Mouse (Mus musculus) intestine, postnatal 0 days (tissue): ENCODE data around the gene Aurkb. TPM values are rescaled to one million over a fixed set of nuclear protein-coding genes. Genes with fewer than 3 reads are reported as not detected.
"Not testable (repeated sequence)": the region's sequence is repeated elsewhere in the genome, so short reads cannot be mapped to it uniquely, and the experiment has no call there.

Source experiments
- ATAC-seq: fragments of 200-750 bp; cut with Nextera tagmentation; 2 replicates; pipeline ENCODE4 v1.8.0; 2017; ENCODE audit warnings: mild to moderate bottlenecking, moderate TSS enrichment, moderate library complexity
- H3K27ac ChIP-seq: fragments of 300-500 bp; sonication (generic); 2 replicates; pipeline ENCODE4 v1.5.1; 2014; ENCODE audit warnings: mild to moderate bottlenecking, low read depth, low read length, moderate library complexity
- H3K27me3 ChIP-seq: fragments of 300-500 bp; sonication (generic); replicated peaks from 2 replicates; pipeline ENCODE4 v1.6.1; 2014; ENCODE audit warnings: low read length, mixed read lengths; ENCODE audit not compliant: control insufficient read depth, insufficient read depth
- H3K36me3 ChIP-seq: fragments of 300-500 bp; sonication (generic); 2 replicates; pipeline ENCODE4 v1.6.1; 2014; ENCODE audit warnings: mild to moderate bottlenecking, moderate library complexity; ENCODE audit not compliant: control insufficient read depth, insufficient read depth
- H3K4me1 ChIP-seq: fragments of 300-500 bp; sonication (generic); replicated peaks from 2 replicates; pipeline ENCODE4 v1.6.1; 2014; ENCODE audit warnings: antibody characterized with exemption, low read length, mixed read lengths; ENCODE audit not compliant: control insufficient read depth, insufficient read depth
- H3K4me2 ChIP-seq: fragments of 300-500 bp; sonication (generic); replicated peaks from 2 replicates; pipeline ENCODE4 v1.6.1; 2014; ENCODE audit warnings: low read depth, mild to moderate bottlenecking, moderate library complexity
- H3K4me3 ChIP-seq: fragments of 300-500 bp; sonication (generic); 2 replicates; pipeline ENCODE4 v1.5.1; 2014; ENCODE audit warnings: low read depth, low read length
- H3K9ac ChIP-seq: fragments of 300-500 bp; sonication (generic); 2 replicates; pipeline ENCODE4 v1.6.1; 2014; ENCODE audit warnings: mild to moderate bottlenecking, low read depth, low read length
- H3K9me3 ChIP-seq: fragments of 300-500 bp; sonication (generic); 2 replicates; pipeline ENCODE4 v1.6.1; 2016; ENCODE audit warnings: mixed run types; ENCODE audit not compliant: control insufficient read depth
- CTCF ChIP-seq: sonication (generic); IDR thresholded peaks from 2 replicates; pipeline ENCODE4 v1.5.1; 2016; ENCODE audit warnings: low read depth, mild to moderate bottlenecking, control low read depth, antibody characterized with exemption, moderate library complexity
- WGBS: fragments of 180-500 bp; shearing (Covaris S2); extraction: QIAGEN DNeasy Blood & Tissue Kit; methylation state at CpG from one replicate; pipeline ENCODE4 v1.1.7; 2014; 5-methylcytosine and 5-hydroxymethylcytosine counted together
- polyA plus RNA-seq: library from polyadenylated mRNA; unstranded; fragments of >200 nt; fragmentation: Nextera tagmentation; extraction: Ambion mirVana; gene quantifications from 2 replicates; pipeline ENCODE4 v1.2.1, GENCODE M21; 2015

The Aurkb gene
- polyA plus RNA-seq, 1 experiment from 2014 or later = 24.3 TPM

DNA sequence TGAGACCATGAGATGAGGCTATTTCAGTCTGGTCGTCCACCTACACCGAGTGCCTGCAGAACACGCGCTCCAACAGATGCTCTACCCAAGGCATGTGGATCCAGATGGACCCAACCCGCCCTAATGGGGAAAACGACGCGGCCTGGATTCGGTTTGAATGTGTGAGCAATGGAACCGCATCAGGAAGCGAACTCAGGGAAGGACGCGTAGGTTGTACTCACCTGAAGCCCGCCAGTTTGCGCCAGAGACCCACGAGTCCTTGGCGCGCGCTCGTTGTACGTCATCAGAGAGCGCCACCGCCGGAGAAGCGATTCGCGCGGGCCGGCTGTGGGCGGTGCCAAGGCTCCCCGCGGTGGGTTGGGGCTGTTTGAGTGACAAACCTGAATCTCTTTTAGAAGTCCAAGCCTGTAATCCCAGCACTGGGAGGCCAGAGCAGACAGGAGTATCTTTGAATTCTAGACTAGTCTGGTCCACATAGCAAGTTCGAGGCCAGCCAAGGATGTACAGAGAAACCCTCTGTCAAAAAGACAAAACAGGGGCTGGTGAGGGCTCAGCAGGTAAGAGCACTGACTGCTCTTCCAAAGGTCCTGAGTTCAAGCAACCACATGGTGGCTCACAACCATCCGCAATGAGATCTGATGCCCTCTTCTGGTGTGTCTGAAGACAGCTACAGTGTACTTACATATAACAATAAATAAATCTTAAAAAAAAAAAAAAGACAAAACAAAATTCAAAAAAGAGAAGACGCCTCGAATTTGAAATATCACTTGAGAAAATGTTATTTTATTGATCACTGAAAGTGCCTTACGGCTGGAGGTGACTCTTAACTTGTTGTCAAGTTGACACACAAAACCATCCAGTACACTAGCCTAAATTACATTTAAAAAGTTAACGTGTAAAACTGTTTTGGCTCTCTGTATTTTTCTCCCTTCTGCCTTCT is 37.0 kb upstream of the Aurkb start, which contains the start of gene Pfas:
TSS of gene Pfas (minus strand) at position 279 of the 940 bp plus-strand sequence.
- TF ChIP-seq CTCF = peak; percentile 18; the same call in 1 of the 2 replicates

DNA sequence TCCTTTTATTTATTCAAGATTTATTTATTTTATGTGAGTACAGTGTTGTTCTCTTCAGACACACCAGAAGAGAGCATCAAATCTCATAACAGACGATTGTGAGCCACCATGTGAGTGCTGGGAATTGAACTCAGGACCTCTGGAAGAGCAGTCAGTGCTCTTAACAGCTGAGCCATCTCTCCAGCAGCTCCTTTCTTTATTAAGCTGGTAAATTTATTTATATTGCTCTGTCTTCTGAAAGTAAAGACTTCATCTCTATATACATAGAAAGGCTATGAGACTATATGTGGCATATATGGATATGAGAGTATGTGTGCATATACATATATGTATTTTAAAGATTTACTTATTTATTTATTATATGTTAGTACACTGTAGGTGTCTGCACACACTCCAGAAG is 35.9 kb upstream of the Aurkb start:
- Histone ChIP-seq H3K9me3 (no peaks in the 10 kb centered on the region), H3K27me3 (no peaks in the 10 kb centered on the region), H3K4me2 (no peak overlapping the region), H3K4me3 (no peak overlapping the region), H3K27ac (no peak overlapping the region), H3K4me1 (peaks cover 2% of the 10 kb centered on the region; the same call in 1 of the 2 replicates), H3K9ac (no peak overlapping the region), H3K36me3 (no peaks in the 10 kb centered on the region)
- TF ChIP-seq CTCF = no peak
- 95% methylated on average over 1 of the region's 1 CpGs for WGBS
- no peak for ATAC-seq

More for the DNA sequence above, 37.0 kb upstream of the Aurkb start, which contains the start of gene Pfas:
- WGBS = 9% methylated on average over 38 of the region's 38 CpGs
- peak; percentile 80 for ATAC-seq
- Histone ChIP-seq H3K9me3 (no peaks in the 10 kb centered on the region), H3K27me3 (no peaks in the 10 kb centered on the region), H3K4me3 (peak within 1 kb of the TSS; percentile 81), H3K9ac (peak within 1 kb of the TSS; percentile 62), H3K36me3 (no peaks in the 10 kb centered on the region), H3K4me1 (peaks cover 2% of the 10 kb centered on the region; the same call in 1 of the 2 replicates), H3K27ac (0 out of 2 replicates have a peak within 1 kb of the TSS, but pooled peaks have one; percentile 28), H3K4me2 (peak within 1 kb of the TSS; percentile 79)

DNA sequence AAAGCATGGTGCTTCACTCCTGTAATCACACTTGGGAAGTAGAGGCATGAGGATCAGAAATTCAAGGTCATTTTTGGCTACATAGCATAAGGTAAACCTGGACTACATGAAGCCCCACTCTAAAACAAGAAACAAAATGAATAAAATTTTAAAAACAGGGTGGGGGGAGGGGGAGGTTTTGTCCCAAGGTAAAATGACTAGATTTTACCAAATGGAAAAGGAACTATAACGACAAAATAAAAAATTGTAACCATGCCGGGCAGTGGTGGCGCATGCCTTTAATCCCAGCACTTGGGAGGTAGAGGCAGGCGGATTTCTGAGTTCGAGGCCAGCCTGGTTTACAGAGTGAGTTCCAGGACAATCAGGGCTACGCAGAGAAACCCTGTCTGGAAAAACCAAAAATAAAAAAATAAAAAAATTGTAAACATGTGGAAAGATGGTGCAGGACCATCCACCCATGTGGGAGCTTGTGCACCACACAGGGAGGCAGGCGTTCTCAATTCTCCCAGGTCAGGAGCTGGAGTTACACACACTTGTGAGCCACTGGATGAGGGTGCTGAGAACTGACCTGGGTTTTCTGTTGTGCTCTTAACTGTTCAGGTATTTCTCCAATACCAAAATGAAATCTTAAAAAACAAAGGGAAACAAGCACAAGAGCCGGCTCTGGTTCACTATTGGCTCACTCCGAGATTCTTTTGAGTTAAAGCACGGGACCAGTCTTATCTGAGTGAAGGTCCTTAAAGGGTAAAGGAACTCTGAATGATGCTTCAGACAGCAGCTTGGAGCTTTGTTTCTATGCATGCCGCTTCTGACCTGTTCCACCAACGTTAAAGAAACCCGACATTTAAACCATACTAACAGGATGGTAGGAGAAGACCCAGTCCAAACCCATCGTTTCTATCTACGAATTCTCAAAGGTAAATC is 34.8 kb upstream of the Aurkb start:
- no peak overlapping the region for H3K4me2 ChIP-seq
- no peak overlapping the region for H3K9ac ChIP-seq
- 86% methylated on average over 15 of the region's 15 CpGs for WGBS
- H3K36me3 ChIP-seq = no peaks in the 10 kb centered on the region
- H3K27me3 ChIP-seq = no peaks in the 10 kb centered on the region
- ATAC-seq = no peak
- no peaks in the 10 kb centered on the region for H3K9me3 ChIP-seq
- no peak for TF ChIP-seq CTCF
- H3K4me3 ChIP-seq = no peak overlapping the region
- H3K27ac ChIP-seq = no peak overlapping the region
- H3K4me1 ChIP-seq = peaks cover 2% of the 10 kb centered on the region; the same call in 1 of the 2 replicates

DNA sequence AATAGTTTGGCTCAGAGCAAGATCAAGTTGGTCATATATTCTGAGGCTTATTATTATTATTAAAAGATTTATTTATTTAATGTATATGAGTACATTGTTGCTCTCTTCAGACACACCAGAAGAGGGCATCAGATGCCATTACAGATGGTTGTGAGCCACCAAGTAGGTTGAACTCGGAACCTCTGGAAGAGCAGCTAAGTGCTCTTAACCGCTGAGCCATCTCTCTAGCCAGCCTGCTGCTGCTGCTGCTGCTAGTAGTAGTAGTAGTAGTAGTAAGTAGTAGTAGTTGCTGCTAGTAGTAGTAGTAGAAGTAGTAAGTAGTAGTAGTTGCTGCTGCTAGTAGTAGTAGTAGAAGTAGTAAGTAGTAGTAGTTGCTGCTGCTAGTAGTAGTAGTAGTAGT is 34.0 kb upstream of the Aurkb start:
- not testable (repeated sequence) for H3K27me3 ChIP-seq, H3K9ac ChIP-seq, H3K4me1 ChIP-seq, H3K9me3 ChIP-seq, ATAC-seq, H3K36me3 ChIP-seq
- whole genome bisulfite sequencing = 67% methylated on average over 2 of the region's 2 CpGs
- peak overlapping the region; percentile 95; the same call in 1 of the 2 replicates for H3K27ac ChIP-seq
- H3K4me2 ChIP-seq = peak overlapping the region; percentile 70
- peak overlapping the region; percentile 50 for H3K4me3 ChIP-seq
- peak; percentile 28; the same call in 1 of the 2 replicates for TF ChIP-seq CTCF

DNA sequence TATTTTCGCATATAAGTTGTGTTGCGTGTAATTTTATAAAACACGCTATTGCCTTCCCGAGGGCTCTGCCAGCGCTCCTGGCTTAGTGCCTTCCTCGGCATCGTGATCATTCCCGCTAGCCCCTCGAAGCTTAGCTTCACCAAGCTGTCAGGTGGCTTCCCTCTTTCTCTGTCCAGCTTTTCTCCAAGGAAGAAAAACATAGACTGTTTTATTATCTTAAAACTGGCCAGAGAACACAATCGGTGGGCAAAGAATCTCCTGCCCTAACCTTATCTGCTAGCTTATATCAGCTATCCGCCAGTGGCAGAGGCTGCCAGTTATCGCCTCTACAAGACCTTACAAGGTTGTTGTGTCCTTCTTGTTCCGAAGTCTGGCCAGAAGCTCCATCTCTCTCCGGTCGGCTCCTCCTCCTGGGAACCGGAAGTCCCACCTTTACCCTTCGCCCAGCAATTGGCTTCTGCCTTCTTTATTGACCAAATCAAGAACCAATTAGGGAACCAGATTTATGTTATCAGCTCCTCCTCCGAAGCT is 33.3 kb upstream of the Aurkb start:
- H3K27ac ChIP-seq = peak overlapping the region; percentile 95
- H3K4me3 ChIP-seq = peak overlapping the region; percentile 50
- peak overlapping the region; percentile 65 for H3K9ac ChIP-seq
- H3K4me1 ChIP-seq = peaks cover 8% of the 10 kb centered on the region; the same call in 1 of the 2 replicates
- no peaks in the 10 kb centered on the region for H3K27me3 ChIP-seq
- TF ChIP-seq CTCF = no peak
- peak; percentile 64 for ATAC-seq
- under 1% methylated on average over 18 of the region's 18 CpGs for WGBS
- H3K9me3 ChIP-seq = no peaks in the 10 kb centered on the region
- no peaks in the 10 kb centered on the region for H3K36me3 ChIP-seq
- H3K4me2 ChIP-seq = peak overlapping the region; percentile 70
